Mouse (Mus musculus) liver, embryonic 15.5 days (tissue): ENCODE results near the gene Gm21985. TPM values are rescaled to one million over a fixed set of nuclear protein-coding genes. Genes with fewer than 3 reads are reported as not detected.

Experiments
- ATAC-seq: fragments of 200-750 bp; cut with Nextera tagmentation; 2 replicates; pipeline ENCODE4 v1.8.0; 2017; ENCODE audit warnings: moderate number of reproducible peaks, mild to moderate bottlenecking, moderate library complexity; ENCODE audit not compliant: insufficient read depth
- H3K27ac ChIP-seq: fragments of 300-500 bp; sonication (generic); replicated peaks from 2 replicates; pipeline ENCODE4 v1.5.1; 2015; ENCODE audit warnings: mild to moderate bottlenecking, inconsistent platforms
- H3K27me3 ChIP-seq: fragments of 300-500 bp; sonication (generic); 2 replicates; pipeline ENCODE4 v1.6.1; 2015; ENCODE audit warnings: mild to moderate bottlenecking, inconsistent platforms
- H3K36me3 ChIP-seq: fragments of 300-500 bp; sonication (generic); replicated peaks from 2 replicates; pipeline ENCODE4 v1.6.1; 2015; ENCODE audit warnings: moderate library complexity, mild to moderate bottlenecking, inconsistent platforms
- H3K4me1 ChIP-seq: fragments of 300-500 bp; sonication (generic); replicated peaks from 2 replicates; pipeline ENCODE4 v1.6.1; 2015; ENCODE audit warnings: inconsistent platforms
- H3K4me2 ChIP-seq: fragments of 300-500 bp; sonication (generic); 2 replicates; pipeline ENCODE4 v1.6.1; 2015; ENCODE audit warnings: moderate library complexity, mild to moderate bottlenecking, inconsistent platforms
- H3K4me3 ChIP-seq: fragments of 300-500 bp; sonication (generic); replicated peaks from 2 replicates; pipeline ENCODE4 v1.5.1; 2015; ENCODE audit warnings: mild to moderate bottlenecking, inconsistent platforms
- H3K9ac ChIP-seq: fragments of 300-500 bp; sonication (generic); 2 replicates; pipeline ENCODE4 v1.6.1; 2015; ENCODE audit warnings: moderate library complexity, mild to moderate bottlenecking, inconsistent platforms
- H3K9me3 ChIP-seq: fragments of 300-500 bp; sonication (generic); replicated peaks from 2 replicates; pipeline ENCODE4 v1.6.1; 2016; ENCODE audit warnings: inconsistent platforms
- WGBS: fragments of 180-500 bp; shearing (Covaris S2); methylation state at CpG from one replicate; pipeline ENCODE4 v1.1.7; 2015; ENCODE audit warnings: mixed read lengths; ENCODE audit not compliant: insufficient replicate concordance; 5-methylcytosine and 5-hydroxymethylcytosine counted together
- polyA plus RNA-seq: library from polyadenylated mRNA; unstranded; fragments of >200 nt; fragmentation: Nextera tagmentation; extraction: Ambion mirVana; gene quantifications from 2 replicates; pipeline ENCODE4 v1.2.1, GENCODE M21; 2015

Gm21985 gene
- polyA plus RNA-seq, 1 experiment from 2014 or later = not detected

GRCm38 (mm10) chr2:112287059-112287458 is 20.9 kb downstream of the Gm21985 start:
- WGBS = 53% methylated on average over 4 of the region's 4 CpGs
- no peak overlapping the region for H3K9ac ChIP-seq
- no peak overlapping the region for H3K4me2 ChIP-seq
- no peak for ATAC-seq
- peaks cover 23% of the 10 kb centered on the region for H3K4me1 ChIP-seq
- no peaks in the 10 kb centered on the region for H3K9me3 ChIP-seq
- no peak overlapping the region for H3K4me3 ChIP-seq
- H3K27me3 ChIP-seq = no peaks in the 10 kb centered on the region
- no peak overlapping the region for H3K27ac ChIP-seq
- H3K36me3 ChIP-seq = no peaks in the 10 kb centered on the region

GRCm38 (mm10) chr2:112289507-112289906 is 23.4 kb downstream of the Gm21985 start:
- WGBS = 83% methylated on average over 3 of the region's 3 CpGs
- Histone ChIP-seq H3K27me3 (no peaks in the 10 kb centered on the region), H3K36me3 (no peaks in the 10 kb centered on the region; the same call in 1 of the 2 replicates), H3K4me2 (no peak overlapping the region), H3K9ac (no peak overlapping the region), H3K4me1 (peaks cover 15% of the 10 kb centered on the region), H3K4me3 (no peak overlapping the region), H3K27ac (no peak overlapping the region), H3K9me3 (no peaks in the 10 kb centered on the region)
- ATAC-seq = no peak

GRCm38 (mm10) chr2:112292823-112293222 is 26.7 kb downstream of the Gm21985 start:
- no peak overlapping the region for H3K27ac ChIP-seq
- no peak overlapping the region for H3K4me2 ChIP-seq
- H3K36me3 ChIP-seq = no peaks in the 10 kb centered on the region; the same call in 1 of the 2 replicates
- 73% methylated on average over 2 of the region's 2 CpGs for WGBS
- H3K4me3 ChIP-seq = no peak overlapping the region
- ATAC-seq = no peak
- 0 out of 2 replicates have a peak, but pooled peaks cover 4% of the 10 kb centered on the region for H3K4me1 ChIP-seq
- H3K9ac ChIP-seq = no peak overlapping the region
- no peaks in the 10 kb centered on the region for H3K9me3 ChIP-seq
- no peaks in the 10 kb centered on the region for H3K27me3 ChIP-seq

- Histone ChIP-seq H3K27me3 (no peaks in the 10 kb centered on the region), H3K9me3 (no peaks in the 10 kb centered on the region), H3K4me1 (0 out of 2 replicates have a peak, but pooled peaks cover 4% of the 10 kb centered on the region), H3K27ac (no peak overlapping the region), H3K4me3 (no peak overlapping the region), H3K4me2 (no peak overlapping the region), H3K36me3 (no peaks in the 10 kb centered on the region; the same call in 1 of the 2 replicates), H3K9ac (no peak overlapping the region)
- 79% methylated on average over 3 of the region's 3 CpGs for WGBS
- ATAC-seq = no peak
These were observed 30.1 kb downstream of the Gm21985 start for GRCm38 (mm10) chr2:112296211-112296610.

- Histone ChIP-seq H3K27me3 (no peaks in the 10 kb centered on the region), H3K4me1 (no peaks in the 10 kb centered on the region), H3K36me3 (no peaks in the 10 kb centered on the region; the same call in 1 of the 2 replicates), H3K4me2 (no peak overlapping the region), H3K4me3 (no peak overlapping the region), H3K9me3 (no peaks in the 10 kb centered on the region), H3K27ac (no peak overlapping the region), H3K9ac (no peak overlapping the region)
- no peak for ATAC-seq
- WGBS = 78% methylated on average over 4 of the region's 4 CpGs
These were observed 32.1 kb downstream of the Gm21985 start for GRCm38 (mm10) chr2:112298221-112298620.

GRCm38 (mm10) chr2:112308671-112309070 is 42.6 kb downstream of the Gm21985 start:
- H3K4me2 ChIP-seq = no peak overlapping the region; the same call in 1 of the 2 replicates
- no peaks in the 10 kb centered on the region for H3K36me3 ChIP-seq
- no peak overlapping the region for H3K27ac ChIP-seq
- H3K27me3 ChIP-seq = no peaks in the 10 kb centered on the region
- no peaks in the 10 kb centered on the region for H3K9me3 ChIP-seq
- no peak overlapping the region for H3K9ac ChIP-seq
- WGBS = 68% methylated on average over 3 of the region's 3 CpGs
- no peak overlapping the region for H3K4me3 ChIP-seq
- H3K4me1 ChIP-seq = peaks cover 9% of the 10 kb centered on the region
- ATAC-seq = no peak

GRCm38 (mm10) chr2:112309161-112309600 is 43.1 kb downstream of the Gm21985 start:
- no peak overlapping the region for H3K9ac ChIP-seq
- ATAC-seq = peak; percentile 28; the same call in 1 of the 2 replicates
- H3K36me3 ChIP-seq = no peaks in the 10 kb centered on the region
- H3K4me1 ChIP-seq = peaks cover 9% of the 10 kb centered on the region
- 21% methylated on average over 10 of the region's 10 CpGs for WGBS
- no peak overlapping the region for H3K27ac ChIP-seq
- H3K4me2 ChIP-seq = no peak overlapping the region; the same call in 1 of the 2 replicates
- H3K4me3 ChIP-seq = no peak overlapping the region
- H3K9me3 ChIP-seq = no peaks in the 10 kb centered on the region
- H3K27me3 ChIP-seq = no peaks in the 10 kb centered on the region

GRCm38 (mm10) chr2:112315638-112316037 is 49.5 kb downstream of the Gm21985 start:
- H3K27me3 ChIP-seq = no peaks in the 10 kb centered on the region
- H3K4me1 ChIP-seq = no peaks in the 10 kb centered on the region
- no peak overlapping the region for H3K4me2 ChIP-seq
- 84% methylated on average over 7 of the region's 7 CpGs for WGBS
- H3K27ac ChIP-seq = no peak overlapping the region
- no peak for ATAC-seq
- H3K9me3 ChIP-seq = no peaks in the 10 kb centered on the region
- H3K36me3 ChIP-seq = no peaks in the 10 kb centered on the region
- no peak overlapping the region for H3K4me3 ChIP-seq
- H3K9ac ChIP-seq = no peak overlapping the region

- WGBS = 72% methylated on average over 2 of the region's 2 CpGs
- no peak for ATAC-seq
- Histone ChIP-seq H3K36me3 (no peaks in the 10 kb centered on the region), H3K4me3 (no peak overlapping the region), H3K4me1 (no peaks in the 10 kb centered on the region), H3K9ac (no peak overlapping the region), H3K27ac (no peak overlapping the region), H3K27me3 (no peaks in the 10 kb centered on the region), H3K9me3 (no peaks in the 10 kb centered on the region), H3K4me2 (no peak overlapping the region)
These were observed 52.1 kb downstream of the Gm21985 start for GRCm38 (mm10) chr2:112318227-112318626.

- Histone ChIP-seq H3K4me1 (no peaks in the 10 kb centered on the region), H3K4me2 (no peak overlapping the region), H3K27ac (no peak overlapping the region), H3K4me3 (no peak overlapping the region), H3K36me3 (no peaks in the 10 kb centered on the region), H3K9ac (no peak overlapping the region), H3K27me3 (no peaks in the 10 kb centered on the region), H3K9me3 (no peaks in the 10 kb centered on the region)
- no peak for ATAC-seq
- WGBS = 80% methylated on average over 7 of the region's 7 CpGs
These were observed 52.8 kb downstream of the Gm21985 start for GRCm38 (mm10) chr2:112318905-112319304.

GRCm38 (mm10) chr2:112328069-112328777 is 62.1 kb downstream of the Gm21985 start:
- H3K36me3 ChIP-seq = no peaks in the 10 kb centered on the region
- ATAC-seq = peak; percentile 83
- no peak overlapping the region for H3K4me3 ChIP-seq
- peak overlapping the region; percentile 18; the same call in 1 of the 2 replicates for H3K4me2 ChIP-seq
- H3K27me3 ChIP-seq = no peaks in the 10 kb centered on the region
- H3K27ac ChIP-seq = 0 out of 2 replicates have a peak overlapping the region, but pooled peaks have one; percentile 4
- H3K9me3 ChIP-seq = no peaks in the 10 kb centered on the region
- H3K4me1 ChIP-seq = peaks cover 26% of the 10 kb centered on the region
- no peak overlapping the region; the same call in 1 of the 2 replicates for H3K9ac ChIP-seq
- 61% methylated on average over 11 of the region's 11 CpGs for WGBS
